Mouse (Mus musculus) hindbrain, embryonic 16.5 days (tissue): Measurements from ENCODE around the gene Mypop. TPM values are rescaled to one million over a fixed set of nuclear protein-coding genes. Genes with fewer than 3 reads are reported as not detected.
A peak's percentile ranks its signal among the peaks of the same experiment; 100 is the strongest.

Experiments used
- ATAC-seq: fragments of 200-750 bp; cut with Nextera tagmentation; 2 replicates; pipeline ENCODE4 v1.8.0; 2017; ENCODE audit warnings: moderate TSS enrichment, moderate library complexity
- H3K27ac ChIP-seq: fragments of 300-500 bp; sonication (generic); 2 replicates; pipeline ENCODE4 v1.5.1; 2014; ENCODE audit warnings: low read depth, mild to moderate bottlenecking, control low read depth, low read length, moderate library complexity
- H3K27me3 ChIP-seq: fragments of 300-500 bp; sonication (generic); replicated peaks from 2 replicates; pipeline ENCODE4 v1.6.1; 2014; ENCODE audit warnings: low read length; ENCODE audit not compliant: control insufficient read depth, insufficient read depth
- H3K36me3 ChIP-seq: fragments of 300-500 bp; sonication (generic); 2 replicates; pipeline ENCODE4 v1.6.1; 2014; ENCODE audit warnings: mild to moderate bottlenecking, low read length, moderate library complexity, mixed read lengths; ENCODE audit not compliant: control insufficient read depth, insufficient read depth
- H3K4me1 ChIP-seq: fragments of 300-500 bp; sonication (generic); 2 replicates; pipeline ENCODE4 v1.6.1; 2014; ENCODE audit warnings: low read depth, low read length; ENCODE audit not compliant: control insufficient read depth, insufficient read depth
- H3K4me2 ChIP-seq: fragments of 300-500 bp; sonication (generic); 2 replicates; pipeline ENCODE4 v1.6.1; 2014; ENCODE audit warnings: mild to moderate bottlenecking, low read length, control low read depth, moderate library complexity
- H3K4me3 ChIP-seq: fragments of 300-500 bp; sonication (generic); 2 replicates; pipeline ENCODE4 v1.5.1; 2014; ENCODE audit warnings: mild to moderate bottlenecking, low read length, control low read depth, moderate library complexity
- H3K9ac ChIP-seq: fragments of 300-500 bp; sonication (generic); 2 replicates; pipeline ENCODE4 v1.6.1; 2014; ENCODE audit warnings: low read depth, mild to moderate bottlenecking, control low read depth, low read length, moderate library complexity
- H3K9me3 ChIP-seq: fragments of 300-500 bp; sonication (generic); 2 replicates; pipeline ENCODE4 v1.6.1; 2014; ENCODE audit warnings: mild to moderate bottlenecking, low read length, moderate library complexity; ENCODE audit not compliant: control insufficient read depth
- WGBS: fragments of 180-500 bp; shearing (Covaris S2); extraction: QIAGEN DNeasy Blood & Tissue Kit; methylation state at CpG from one replicate; pipeline ENCODE4 v1.1.7; 2014; 5-methylcytosine and 5-hydroxymethylcytosine counted together
- polyA plus RNA-seq: library from polyadenylated mRNA; unstranded; fragments of >200 nt; fragmentation: Nextera tagmentation; extraction: Ambion mirVana; gene quantifications from 2 replicates; pipeline ENCODE4 v1.2.1, GENCODE M21; 2015

Mypop gene
- polyA plus RNA-seq, 1 experiment from 2014 or later, result 5.8 TPM

GRCm38 (mm10) chr7:19046286-19047069 is 55.4 kb downstream of the Mypop start:
- Histone ChIP-seq H3K27ac (no peak overlapping the region), H3K9me3 (no peaks in the 10 kb centered on the region), H3K27me3 (no peaks in the 10 kb centered on the region), H3K4me2 (no peak overlapping the region), H3K4me1 (no peaks in the 10 kb centered on the region), H3K4me3 (no peak overlapping the region), H3K36me3 (peaks cover 76% of the 10 kb centered on the region), H3K9ac (no peak overlapping the region)
- ATAC-seq, result 0 out of 2 replicates have a peak, but pooled peaks have one; percentile 10
- 87% methylated on average over 11 of the region's 11 CpGs for WGBS

DNA sequence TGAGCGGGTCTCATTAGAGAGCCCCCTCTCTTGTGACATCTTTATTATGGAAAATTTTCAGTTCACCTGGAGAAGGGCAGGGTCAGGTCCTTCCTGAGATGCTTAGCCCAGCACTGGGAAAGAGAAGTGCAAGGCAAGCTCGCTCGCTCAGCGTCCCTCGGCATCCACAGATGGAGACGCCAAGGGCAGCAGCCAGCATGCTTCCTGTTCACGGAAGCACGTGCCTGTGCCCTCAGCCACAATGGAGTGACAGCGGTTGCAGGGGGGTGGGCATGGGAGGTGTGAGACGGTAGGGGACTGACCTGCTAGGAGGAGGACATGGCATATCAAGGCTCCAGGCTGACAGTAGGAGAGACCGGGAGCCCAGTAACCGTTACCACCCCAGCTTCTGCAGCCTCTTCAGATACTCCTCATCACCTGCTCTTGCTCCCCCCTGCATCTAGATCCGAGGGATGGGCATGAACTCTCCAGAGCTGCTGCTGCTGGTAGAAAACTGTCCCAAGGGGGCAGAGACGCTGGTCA is 57.0 kb downstream of the Mypop start:
- H3K4me2 ChIP-seq, result no peak overlapping the region
- H3K4me1 ChIP-seq, result no peaks in the 10 kb centered on the region
- ATAC-seq, result no peak
- no peak overlapping the region for H3K4me3 ChIP-seq
- no peak overlapping the region for H3K27ac ChIP-seq
- H3K9me3 ChIP-seq, result no peaks in the 10 kb centered on the region
- 90% methylated on average over 14 of the region's 14 CpGs for WGBS
- no peak overlapping the region for H3K9ac ChIP-seq
- H3K27me3 ChIP-seq, result no peaks in the 10 kb centered on the region
- peaks cover 68% of the 10 kb centered on the region for H3K36me3 ChIP-seq

- Histone ChIP-seq H3K27me3 (no peaks in the 10 kb centered on the region), H3K9me3 (no peaks in the 10 kb centered on the region), H3K36me3 (peaks cover 60% of the 10 kb centered on the region), H3K4me3 (no peak overlapping the region), H3K27ac (no peak overlapping the region), H3K9ac (no peak overlapping the region), H3K4me1 (no peaks in the 10 kb centered on the region; the same call in 1 of the 2 replicates), H3K4me2 (no peak overlapping the region)
- no peak for ATAC-seq
- WGBS, result 90% methylated on average over 5 of the region's 5 CpGs
Observed at GRCm38 (mm10) chr7:19049252-19049651, 58.2 kb downstream of the Mypop start.

GRCm38 (mm10) chr7:19050172-19050571 is 59.1 kb downstream of the Mypop start:
- no peaks in the 10 kb centered on the region for H3K9me3 ChIP-seq
- H3K4me2 ChIP-seq, result no peak overlapping the region
- 87% methylated on average over 8 of the region's 8 CpGs for WGBS
- H3K9ac ChIP-seq, result no peak overlapping the region
- no peak overlapping the region for H3K27ac ChIP-seq
- H3K4me1 ChIP-seq, result no peaks in the 10 kb centered on the region; the same call in 1 of the 2 replicates
- peaks cover 51% of the 10 kb centered on the region for H3K36me3 ChIP-seq
- no peak overlapping the region for H3K4me3 ChIP-seq
- no peak for ATAC-seq
- no peaks in the 10 kb centered on the region for H3K27me3 ChIP-seq

DNA sequence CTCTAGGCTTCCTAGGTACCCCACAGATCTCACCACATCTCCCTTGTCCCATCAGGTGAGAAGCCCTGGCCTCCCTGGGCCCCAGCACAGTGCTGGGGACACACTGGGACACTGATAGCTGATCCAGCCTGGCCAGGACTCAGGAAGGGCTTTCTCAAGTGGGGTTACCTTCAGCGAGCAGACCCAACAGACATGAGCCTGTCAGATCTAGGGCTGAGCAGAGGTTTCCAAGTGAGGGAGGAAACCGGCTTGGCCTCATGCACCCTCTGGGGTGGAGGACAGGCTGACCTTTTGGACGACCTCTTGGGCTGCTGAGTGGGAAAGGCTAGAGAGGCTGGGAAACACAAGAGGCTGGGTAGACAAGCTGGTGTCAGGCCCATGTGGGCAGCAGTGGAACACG is 60.1 kb downstream of the Mypop start:
- Histone ChIP-seq H3K9ac (no peak overlapping the region), H3K27ac (no peak overlapping the region), H3K27me3 (no peaks in the 10 kb centered on the region), H3K4me3 (no peak overlapping the region), H3K36me3 (peaks cover 43% of the 10 kb centered on the region), H3K4me2 (no peak overlapping the region), H3K9me3 (no peaks in the 10 kb centered on the region), H3K4me1 (no peaks in the 10 kb centered on the region; the same call in 1 of the 2 replicates)
- ATAC-seq, result no peak
- WGBS, result 75% methylated on average over 4 of the region's 4 CpGs

Other genes with a start within 250 kb of the Mypop start
- gene Psg19, start 192.7 kb upstream of the Mypop start, polyA plus RNA-seq, result not detected in 2 replicates
- gene Psg17, start 169.6 kb upstream of the Mypop start, polyA plus RNA-seq, result not detected in 2 replicates
- gene Mill2, start 151.3 kb upstream of the Mypop start, polyA plus RNA-seq, result 0.38 and 1.2 TPM in 2 replicates
- gene Pglyrp1, start 119.9 kb upstream of the Mypop start, polyA plus RNA-seq, result 31.2 and 36.7 TPM in 2 replicates
- 29.1 and 35.7 TPM in 2 replicates for gene Ccdc61, start 80.8 kb upstream of the Mypop start, polyA plus RNA-seq
- gene Nova2, start 65.4 kb upstream of the Mypop start, polyA plus RNA-seq, result 10.4 and 12.3 TPM in 2 replicates
- 0.65 and 0.85 TPM in 2 replicates for gene Nanos2, start 3.8 kb upstream of the Mypop start, polyA plus RNA-seq
- 26.8 and 27.3 TPM in 2 replicates for gene Irf2bp1, start 12.8 kb downstream of the Mypop start, polyA plus RNA-seq
- gene Foxa3, start 32.3 kb downstream of the Mypop start, polyA plus RNA-seq, result not detected in 2 replicates
- 24.1 and 27.5 TPM in 2 replicates for gene Sympk, start 33.1 kb downstream of the Mypop start, polyA plus RNA-seq
- 0.17 and 0.40 TPM in 2 replicates for gene Rsph6a, start 63.4 kb downstream of the Mypop start, polyA plus RNA-seq
- 29.1 and 30.0 TPM in 2 replicates for gene Dmwd, start 85.0 kb downstream of the Mypop start, polyA plus RNA-seq
- 8.0 and 12.3 TPM in 2 replicates for gene Dmpk, start 92.6 kb downstream of the Mypop start, polyA plus RNA-seq
- gene Six5, start 103.3 kb downstream of the Mypop start, polyA plus RNA-seq, result 1.9 and 2.9 TPM in 2 replicates
- 7.0 and 8.8 TPM in 2 replicates for gene Gm4969, start 127.1 kb downstream of the Mypop start, polyA plus RNA-seq
- 16.4 and 17.7 TPM in 2 replicates for gene Fbxo46, start 128.6 kb downstream of the Mypop start, polyA plus RNA-seq
- gene Qpctl, start 158.0 kb downstream of the Mypop start, polyA plus RNA-seq, result 24.0 and 26.3 TPM in 2 replicates
- gene Snrpd2, start 158.5 kb downstream of the Mypop start, polyA plus RNA-seq, result 107 and 110 TPM in 2 replicates
- 2.0 and 2.9 TPM in 2 replicates for gene Gipr, start 174.9 kb downstream of the Mypop start, polyA plus RNA-seq
- gene Eml2, start 185.2 kb downstream of the Mypop start, polyA plus RNA-seq, result 9.4 and 12.3 TPM in 2 replicates
- gene Gpr4, start 221.3 kb downstream of the Mypop start, polyA plus RNA-seq, result 3.1 and 4.4 TPM in 2 replicates
- gene Opa3, start 237.1 kb downstream of the Mypop start, polyA plus RNA-seq, result 39.9 and 41.5 TPM in 2 replicates